Mouse (Mus musculus): ENCODE measurements around the gene Hdac1. TPM values are rescaled to one million over a fixed set of nuclear protein-coding genes. Genes with fewer than 3 reads are reported as not detected.

Hdac1 gene
- polyA plus RNA-seq, 2 experiments from 2014 or later: 225 to 283 TPM

Other genes starting within 250 kb of the Hdac1 start
- 100 to 1,000 TPM; 309 to 413 TPM for gene Rbbp4, start 207.3 kb downstream of the Hdac1 start, polyA plus RNA-seq (2017; shearing (Covaris generic))
- gene Zbtb8os, start 207.0 kb downstream of the Hdac1 start, polyA plus RNA-seq (2017; shearing (Covaris generic)): 100 to 1,000 TPM; 117 TPM
- 1 to 10 TPM; 4.4 to 5.3 TPM for gene Zbtb8a, start 164.6 kb downstream of the Hdac1 start, polyA plus RNA-seq (2017; shearing (Covaris generic))
- not detected for gene Zbtb8b, start 101.9 kb downstream of the Hdac1 start, polyA plus RNA-seq (2017; shearing (Covaris generic))
- 10 to 100 TPM; 22.7 to 24.8 TPM for gene Bsdc1, start 81.1 kb downstream of the Hdac1 start, polyA plus RNA-seq (2017; shearing (Covaris generic))
- not detected for gene Tssk3, start 51.7 kb downstream of the Hdac1 start, polyA plus RNA-seq (2017; shearing (Covaris generic))
- not detected for gene Fam229a, start 51.5 kb downstream of the Hdac1 start, polyA plus RNA-seq (2017; shearing (Covaris generic))
- 1 to 10 TPM; 3.6 to 3.8 TPM for gene Marcksl1, start 29.1 kb downstream of the Hdac1 start, polyA plus RNA-seq (2017; shearing (Covaris generic))
- 1,000 to 10,000 TPM; 1,301 to 1,674 TPM for gene Lck, start 30.9 kb upstream of the Hdac1 start, polyA plus RNA-seq (2017; shearing (Covaris generic))
- gene Fam167b, start 35.8 kb upstream of the Hdac1 start, polyA plus RNA-seq (2017; shearing (Covaris generic)): 1 to 10 TPM; 1.3 to 1.6 TPM
- gene Eif3i, start 57.9 kb upstream of the Hdac1 start, polyA plus RNA-seq (2017; shearing (Covaris generic)): 100 to 1,000 TPM; 377 to 435 TPM
- gene Tmem234, start 58.0 kb upstream of the Hdac1 start, polyA plus RNA-seq (2017; shearing (Covaris generic)): 100 to 1,000 TPM; 296 to 341 TPM
- 1 to 10 TPM; 2.9 to 3.3 TPM for gene Dcdc2b, start 71.5 kb upstream of the Hdac1 start, polyA plus RNA-seq (2017; shearing (Covaris generic))
- 10 to 100 TPM; 48.2 to 51.8 TPM for gene Iqcc, start 76.4 kb upstream of the Hdac1 start, polyA plus RNA-seq (2017; shearing (Covaris generic))
- 10 to 100 TPM; 36.2 to 40.4 TPM for gene Ccdc28b, start 81.2 kb upstream of the Hdac1 start, polyA plus RNA-seq (2017; shearing (Covaris generic))
- 10 to 100 TPM; 21.0 to 33.3 TPM for gene Txlna, start 98.4 kb upstream of the Hdac1 start, polyA plus RNA-seq (2017; shearing (Covaris generic))
- 10 to 100 TPM in 1 of 2 experiments, 1 to 10 TPM in 1; 7.4 to 11.2 TPM for gene Kpna6, start 130.1 kb upstream of the Hdac1 start, polyA plus RNA-seq (2017; shearing (Covaris generic))
- gene Tmem39b, start 154.1 kb upstream of the Hdac1 start, polyA plus RNA-seq (2017; shearing (Covaris generic)): 10 to 100 TPM in 1 of 2 experiments, 1 to 10 TPM in 1; 7.6 to 15.6 TPM
- 10 to 100 TPM; 34.4 to 34.7 TPM for gene Khdrbs1, start 199.6 kb upstream of the Hdac1 start, polyA plus RNA-seq (2017; shearing (Covaris generic))